Mouse (Mus musculus): Measurements from ENCODE around the gene Chmp4b.
A peak's percentile ranks its signal among the peaks of the same experiment; 100 is the strongest.

Gene Chmp4b

GRCm38 (mm10) chr2:154684901-154685470, 33.5 kb downstream of the Chmp4b start:
- DNase-seq = no peak

GRCm38 (mm10) chr2:154685772-154686171, 34.3 kb downstream of the Chmp4b start:
- DNase-seq = no peak

- no peak for DNase-seq
These were observed 35.3 kb downstream of the Chmp4b start for GRCm38 (mm10) chr2:154686819-154687218.

- peak; percentile 46 to 74 for DNase-seq
These were observed 37.9 kb downstream of the Chmp4b start for GRCm38 (mm10) chr2:154689391-154689790.

- no peak for DNase-seq
These were observed 39.5 kb downstream of the Chmp4b start for GRCm38 (mm10) chr2:154690959-154691358.

- peak; percentile 36 to 40 for DNase-seq
These were observed 41.9 kb downstream of the Chmp4b start for GRCm38 (mm10) chr2:154693186-154693940.

GRCm38 (mm10) chr2:154693941-154694256, 42.4 kb downstream of the Chmp4b start:
- peak; percentile 60 to 85 for DNase-seq

- no peak for DNase-seq
These were observed 44.2 kb downstream of the Chmp4b start for GRCm38 (mm10) chr2:154695690-154696089.

- DNase-seq = no peak
These were observed 45.2 kb downstream of the Chmp4b start for GRCm38 (mm10) chr2:154696660-154697059.

- DNase-seq = no peak
These were observed 47.9 kb downstream of the Chmp4b start for GRCm38 (mm10) chr2:154699360-154699759.

GRCm38 (mm10) chr2:154700177-154700576, 48.7 kb downstream of the Chmp4b start:
- no peak for DNase-seq

GRCm38 (mm10) chr2:154702637-154703315, 51.3 kb downstream of the Chmp4b start:
- peak; percentile 73 to 77 for DNase-seq

GRCm38 (mm10) chr2:154706526-154707280, 55.2 kb downstream of the Chmp4b start:
- no peak for DNase-seq

GRCm38 (mm10) chr2:154707284-154707683, 55.8 kb downstream of the Chmp4b start:
- DNase-seq = no peak

- DNase-seq = no peak
These were observed 56.4 kb downstream of the Chmp4b start for GRCm38 (mm10) chr2:154707830-154708385.

GRCm38 (mm10) chr2:154711701-154712100, 60.2 kb downstream of the Chmp4b start:
- no peak for DNase-seq

- peak; percentile 44 to 72 for DNase-seq
These were observed 60.8 kb downstream of the Chmp4b start for GRCm38 (mm10) chr2:154712271-154712677.

GRCm38 (mm10) chr2:154713083-154713482, 61.6 kb downstream of the Chmp4b start:
- DNase-seq = peak in 1 of 2 experiments; percentile 22

GRCm38 (mm10) chr2:154713964-154714363, 62.5 kb downstream of the Chmp4b start:
- no peak for DNase-seq

- no peak for DNase-seq
These were observed 65.1 kb downstream of the Chmp4b start for GRCm38 (mm10) chr2:154716586-154716985.

GRCm38 (mm10) chr2:154717081-154717480, 65.6 kb downstream of the Chmp4b start:
- peak in 1 of 2 experiments; percentile 44 for DNase-seq

GRCm38 (mm10) chr2:154718855-154719556, 67.5 kb downstream of the Chmp4b start:
- DNase-seq = no peak

All from lung, postnatal 4 days (tissue).